Mouse (Mus musculus): ENCODE measurements around the gene Npr2.

- TF ChIP-seq CTCF (IDR thresholded peaks at IDR 0.05; ENCODE audit: borderline replicate concordance, insufficient read depth, low read depth, low read length) (no peak), POLR2A (IDR thresholded peaks at IDR 0.05; ENCODE audit: borderline replicate concordance, insufficient read depth, low read length) (no peak)
Observed at GRCm38 (mm10) chr4:43630671-43631045, 1.1 kb upstream of the Npr2 start.

Data from cerebellum, adult 2 months (tissue).